Mouse (Mus musculus): ENCODE results near the gene Shank2. TPM values are rescaled to one million over a fixed set of nuclear protein-coding genes. Genes with fewer than 3 reads are reported as not detected.

Gene Shank2
- total RNA-seq, 2 experiments from 2014 or later, result 0.20 to 0.41 TPM

- DNase-seq, result peak; percentile 29 to 57
These were observed 416.1 kb downstream of the Shank2 start for GRCm38 (mm10) chr7:144417644-144418343.

GRCm38 (mm10) chr7:144420552-144420951, 418.8 kb downstream of the Shank2 start:
- DNase-seq, result no peak

GRCm38 (mm10) chr7:144421478-144421877, 419.8 kb downstream of the Shank2 start:
- DNase-seq, result no peak

GRCm38 (mm10) chr7:144425953-144426352, 424.2 kb downstream of the Shank2 start:
- DNase-seq, result peak in 1 of 2 experiments; percentile 72

DNA sequence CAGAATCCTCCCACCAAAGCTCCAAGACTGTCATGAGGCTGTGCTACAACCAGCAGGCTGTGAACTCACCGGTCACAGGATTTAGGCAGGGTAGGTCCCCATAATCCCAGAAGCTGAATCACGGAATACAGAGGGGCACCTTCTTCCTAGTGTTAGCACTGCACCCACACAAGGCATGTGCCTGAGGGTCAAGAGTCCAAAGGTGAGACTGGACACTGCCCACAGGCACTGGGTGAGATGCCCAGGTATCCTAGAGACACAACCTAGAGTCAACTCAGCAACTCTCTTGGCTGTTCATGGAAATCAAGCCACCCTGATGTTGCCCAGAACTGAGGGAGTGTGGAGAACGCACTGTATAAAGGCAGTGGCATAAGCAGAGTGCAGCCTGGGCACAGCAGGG, 424.9 kb downstream of the Shank2 start:
- no peak for DNase-seq

DNA sequence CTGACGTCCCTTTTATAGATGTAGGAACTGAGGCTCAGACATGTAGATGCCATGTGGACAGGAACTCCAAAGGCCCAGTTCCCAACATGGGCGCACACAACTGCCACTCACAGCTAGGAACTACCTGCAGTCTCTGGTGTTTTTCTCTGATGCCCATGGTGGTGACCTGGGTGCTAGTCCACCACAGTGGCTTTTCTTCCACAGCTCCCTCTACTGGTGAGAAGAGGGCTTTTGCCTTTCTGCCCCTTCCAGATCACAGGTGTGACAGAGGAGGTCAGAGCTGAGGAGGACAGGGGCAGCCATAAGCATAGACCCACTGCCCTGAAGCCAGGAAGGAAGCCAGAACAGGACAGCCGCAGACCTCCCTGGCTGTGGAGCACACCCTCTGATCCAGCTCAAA, 425.7 kb downstream of the Shank2 start:
- no peak for DNase-seq

GRCm38 (mm10) chr7:144432920-144433319, 431.2 kb downstream of the Shank2 start:
- no peak for DNase-seq

DNA sequence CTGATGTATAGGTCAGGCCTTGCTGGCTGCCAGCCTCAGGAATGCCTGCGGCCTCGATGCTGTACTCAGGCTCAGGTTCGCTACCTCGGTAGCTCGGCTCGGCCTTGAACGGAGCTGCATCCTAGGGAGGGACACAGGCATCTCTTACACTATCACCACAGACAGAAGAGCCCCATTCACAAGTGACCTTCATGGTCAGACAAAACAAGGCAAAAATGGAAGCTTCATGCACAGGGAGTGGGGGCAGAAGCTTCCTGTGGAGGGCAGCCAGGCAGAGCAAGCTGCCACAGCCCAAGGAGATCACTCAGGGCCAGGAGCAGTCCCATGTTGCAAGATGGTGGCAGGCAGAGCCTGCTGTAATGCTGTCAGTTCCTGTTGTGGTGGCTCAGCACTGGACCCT, 437.1 kb downstream of the Shank2 start:
- no peak for DNase-seq

- DNase-seq, result no peak
These were observed 439.7 kb downstream of the Shank2 start for GRCm38 (mm10) chr7:144441466-144441865.

DNA sequence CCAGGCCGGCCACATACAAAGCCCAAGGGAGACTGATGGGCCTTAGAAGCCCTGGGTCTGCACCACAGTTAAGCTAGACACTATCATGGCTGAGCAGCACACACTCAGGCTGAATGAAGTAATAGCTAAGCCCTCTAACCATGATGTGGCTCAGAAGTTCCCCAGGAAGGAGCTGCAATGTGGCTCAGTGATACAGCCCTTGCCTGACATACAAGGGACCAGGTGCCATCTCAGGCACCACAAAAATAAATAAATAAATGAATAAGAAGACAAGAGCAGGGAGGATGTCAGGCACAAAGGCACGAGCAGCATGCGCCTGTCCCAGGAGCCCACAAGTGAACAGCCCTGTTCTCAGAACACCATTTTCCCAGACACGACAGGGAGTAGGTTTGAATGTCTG, 440.2 kb downstream of the Shank2 start:
- DNase-seq, result no peak

DNA sequence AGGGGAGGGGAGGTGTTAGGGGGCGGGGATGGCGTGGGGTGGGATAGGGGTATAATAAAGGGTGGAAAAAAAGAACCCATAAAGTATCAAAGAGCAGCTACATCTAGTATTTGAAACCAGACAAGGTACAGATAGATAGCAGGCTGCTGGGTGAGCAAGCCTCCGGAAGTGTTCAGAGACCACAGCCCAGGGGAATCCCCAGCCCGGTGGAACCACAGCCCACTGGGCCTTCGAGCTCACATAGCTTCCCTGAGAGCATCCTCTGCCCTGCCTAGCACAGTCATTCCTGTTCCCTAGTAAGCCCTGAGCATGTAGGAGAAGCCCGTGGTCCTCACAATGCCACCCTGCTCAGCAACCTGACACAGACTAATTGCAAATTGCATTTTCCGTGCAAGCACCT, 443.1 kb downstream of the Shank2 start:
- peak in 1 of 2 experiments; percentile 23 for DNase-seq

DNA sequence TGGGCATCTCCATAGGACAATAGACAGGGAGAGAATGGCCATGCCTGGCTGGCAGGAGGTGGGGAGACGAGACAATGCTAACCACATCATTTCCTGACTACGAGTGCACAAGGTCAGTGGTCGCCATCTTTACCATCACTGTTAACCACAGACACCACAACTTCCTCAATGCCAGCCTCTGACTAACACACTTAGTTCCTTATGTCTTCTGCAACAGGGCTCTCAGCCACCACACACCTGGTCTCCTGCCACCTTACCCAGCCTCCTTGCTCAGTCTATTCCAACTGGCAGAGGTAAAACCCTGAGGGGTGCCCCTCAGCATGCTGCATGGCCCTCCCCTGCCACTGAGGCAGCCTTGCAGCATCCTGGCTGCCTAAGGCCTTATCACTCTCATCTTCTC, 445.4 kb downstream of the Shank2 start:
- DNase-seq, result peak in 1 of 2 experiments; percentile 26

GRCm38 (mm10) chr7:144448186-144448585, 446.5 kb downstream of the Shank2 start:
- no peak for DNase-seq

- peak; percentile 89 to 94 for DNase-seq
These were observed 448.2 kb downstream of the Shank2 start for GRCm38 (mm10) chr7:144449637-144450570.

- no peak for DNase-seq
These were observed 448.9 kb downstream of the Shank2 start for GRCm38 (mm10) chr7:144450661-144451060.

DNA sequence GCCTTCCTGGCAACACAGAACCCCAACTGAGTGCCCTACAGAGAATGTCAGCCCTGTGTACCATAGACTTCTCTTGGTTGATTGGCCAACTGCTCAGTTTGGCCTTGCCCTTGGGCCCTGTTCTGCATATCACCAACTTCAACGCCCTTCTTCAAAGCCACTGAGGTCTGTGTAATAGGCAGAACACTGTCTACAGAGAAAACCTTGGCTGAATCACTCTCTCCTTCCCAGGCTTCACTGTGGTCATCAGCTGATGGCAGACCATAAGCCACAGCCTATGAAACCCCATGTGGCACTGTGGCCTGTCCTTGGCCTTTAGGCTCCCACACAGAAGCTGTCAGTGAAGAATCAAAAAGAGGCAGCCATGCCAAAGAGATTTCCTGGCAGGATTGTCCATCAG, 457.2 kb downstream of the Shank2 start:
- no peak for DNase-seq

- DNase-seq, result no peak
These were observed 459.6 kb downstream of the Shank2 start for GRCm38 (mm10) chr7:144461246-144461902.

GRCm38 (mm10) chr7:144462577-144462976, 460.8 kb downstream of the Shank2 start:
- DNase-seq, result no peak

DNA sequence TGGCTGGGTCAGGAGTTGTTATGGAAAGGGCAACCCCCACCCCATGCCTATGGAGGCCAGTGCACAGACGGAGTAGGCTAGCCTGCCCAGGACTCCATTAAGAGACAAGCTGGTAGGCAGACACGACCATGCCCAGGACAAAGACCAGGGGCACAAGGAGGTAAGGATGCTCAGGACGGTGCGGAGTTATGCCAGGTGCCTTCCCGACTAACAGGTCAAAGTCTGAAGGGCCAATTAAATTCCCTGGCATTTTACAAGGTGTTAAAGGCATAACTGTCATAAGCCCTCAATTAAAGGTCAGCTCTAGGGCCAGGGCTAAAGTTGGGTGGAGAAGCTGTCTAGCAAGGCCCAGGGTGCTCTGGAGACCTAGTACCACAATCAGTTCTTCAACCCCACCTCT, 467.0 kb downstream of the Shank2 start:
- DNase-seq, result no peak

GRCm38 (mm10) chr7:144469181-144469641, 467.5 kb downstream of the Shank2 start:
- peak; percentile 42 to 46 for DNase-seq

DNA sequence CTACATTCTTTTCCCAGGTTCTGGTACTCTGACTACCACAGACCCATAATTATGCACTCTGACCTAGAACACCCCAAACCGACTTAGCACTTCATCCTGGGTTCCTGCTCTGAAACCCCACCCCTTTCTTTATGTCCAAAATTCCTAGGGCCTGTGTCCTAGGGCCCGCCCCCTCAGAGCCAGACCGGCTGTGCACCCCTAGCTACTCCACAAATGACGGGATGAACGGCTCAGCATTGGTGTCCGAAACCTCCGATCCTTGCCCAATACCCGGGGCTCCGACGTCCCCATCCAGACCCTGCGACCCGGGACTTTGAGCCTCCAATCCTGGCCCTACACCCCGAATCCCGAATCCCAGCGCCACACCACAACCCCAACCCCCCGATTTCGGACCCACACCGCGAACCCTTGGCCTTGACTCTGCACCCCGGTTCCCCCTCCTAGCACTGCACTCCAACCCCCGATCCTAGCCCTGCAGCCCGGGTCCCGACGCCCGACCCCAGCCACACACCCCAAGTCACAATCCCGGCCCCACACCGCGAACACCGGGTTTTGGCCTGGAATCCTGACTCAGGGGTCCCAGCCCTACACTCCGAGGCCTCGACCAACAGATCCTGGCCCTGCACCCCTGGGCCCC, 468.3 kb downstream of the Shank2 start:
- DNase-seq, result no peak

GRCm38 (mm10) chr7:144470545-144471059, 468.9 kb downstream of the Shank2 start, which contains the start of gene Cttn:
Gene Cttn, minus strand, starts transcription at chr7:144471009.
- DNase-seq, result peak; percentile 93 to 94

All from heart, adult 18-20 months (tissue).